Mouse (Mus musculus) neural tube, embryonic 14.5 days (tissue): ENCODE measurements around the gene Ube2s. TPM values are rescaled to one million over a fixed set of nuclear protein-coding genes. Genes with fewer than 3 reads are reported as not detected.
"Not testable (repeated sequence)": the region's sequence is repeated elsewhere in the genome, so short reads cannot be mapped to it uniquely, and the experiment has no call there.

Experiments
- ATAC-seq: fragments of 200-750 bp; cut with Nextera tagmentation; 2 replicates; pipeline ENCODE4 v1.8.0; 2017; ENCODE audit warnings: low read depth, mild to moderate bottlenecking, moderate TSS enrichment, moderate library complexity
- H3K27ac ChIP-seq: fragments of 300-500 bp; sonication (generic); 2 replicates; pipeline ENCODE4 v1.5.1; 2014; ENCODE audit warnings: low read depth, mild to moderate bottlenecking, control low read depth, low read length, moderate library complexity, mixed read lengths
- H3K27me3 ChIP-seq: fragments of 300-500 bp; sonication (generic); 2 replicates; pipeline ENCODE4 v1.6.1; 2014; ENCODE audit warnings: low read length; ENCODE audit not compliant: control insufficient read depth, insufficient read depth
- H3K36me3 ChIP-seq: fragments of 300-500 bp; sonication (generic); 2 replicates; pipeline ENCODE4 v1.6.1; 2014; ENCODE audit warnings: low read length, mixed read lengths; ENCODE audit not compliant: control insufficient read depth, insufficient read depth
- H3K4me1 ChIP-seq: fragments of 300-500 bp; sonication (generic); 2 replicates; pipeline ENCODE4 v1.6.1; 2014; ENCODE audit warnings: low read length; ENCODE audit not compliant: control insufficient read depth, insufficient read depth
- H3K4me2 ChIP-seq: fragments of 300-500 bp; sonication (generic); 2 replicates; pipeline ENCODE4 v1.6.1; 2014; ENCODE audit warnings: mild to moderate bottlenecking, low read depth, low read length, control low read depth
- H3K4me3 ChIP-seq: fragments of 300-500 bp; sonication (generic); 2 replicates; pipeline ENCODE4 v1.5.1; 2014; ENCODE audit warnings: low read depth, low read length, control low read depth, mixed read lengths
- H3K9ac ChIP-seq: fragments of 300-500 bp; sonication (generic); replicated peaks from 2 replicates; pipeline ENCODE4 v1.6.1; 2014; ENCODE audit warnings: low read depth, mild to moderate bottlenecking, control low read depth, low read length, mixed read lengths
- H3K9me3 ChIP-seq: fragments of 300-500 bp; sonication (generic); 2 replicates; pipeline ENCODE4 v1.6.1; 2016; ENCODE audit warnings: low read length; ENCODE audit not compliant: control insufficient read depth
- WGBS: fragments of 180-500 bp; shearing (Covaris S2); extraction: QIAGEN DNeasy Blood & Tissue Kit; methylation state at CpG from one replicate; pipeline ENCODE4 v1.1.7; 2014; 5-methylcytosine and 5-hydroxymethylcytosine counted together
- polyA plus RNA-seq: library from polyadenylated mRNA; unstranded; fragments of >200 nt; fragmentation: Nextera tagmentation; extraction: Ambion mirVana; gene quantifications from 2 replicates; pipeline ENCODE4 v1.2.1, GENCODE M21; 2014

The Ube2s gene
- polyA plus RNA-seq, 1 experiment from 2014 or later, result 263 TPM

DNA sequence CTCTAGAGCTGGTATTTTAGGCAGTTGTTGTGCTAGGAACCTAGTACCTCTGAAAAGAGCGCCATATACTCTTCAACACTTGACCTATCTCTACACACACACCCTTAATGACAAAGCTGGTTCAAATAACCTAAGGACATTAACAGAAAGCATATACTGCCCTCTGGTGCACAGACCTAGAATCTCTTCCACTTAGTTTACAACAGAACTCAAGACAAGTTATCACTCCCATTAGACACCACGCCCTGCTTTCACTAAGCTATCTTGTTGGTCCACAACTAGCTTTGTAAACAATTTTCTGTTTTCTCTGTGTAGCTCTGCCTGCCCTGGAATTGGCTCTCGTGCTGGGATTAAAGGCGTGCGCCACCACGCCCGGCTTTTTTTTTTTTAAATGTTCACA lies 5.7 kb downstream of the Ube2s start:
- no peak overlapping the region for H3K9ac ChIP-seq
- H3K9me3 ChIP-seq, result no peaks in the 10 kb centered on the region
- H3K4me3 ChIP-seq, result no peak overlapping the region
- peaks cover 8% of the 10 kb centered on the region for H3K4me1 ChIP-seq
- ATAC-seq, result no peak
- peaks cover 20% of the 10 kb centered on the region for H3K36me3 ChIP-seq
- H3K27ac ChIP-seq, result no peak overlapping the region
- no peaks in the 10 kb centered on the region for H3K27me3 ChIP-seq
- WGBS, result 92% methylated on average over 7 of the region's 7 CpGs
- no peak overlapping the region for H3K4me2 ChIP-seq

DNA sequence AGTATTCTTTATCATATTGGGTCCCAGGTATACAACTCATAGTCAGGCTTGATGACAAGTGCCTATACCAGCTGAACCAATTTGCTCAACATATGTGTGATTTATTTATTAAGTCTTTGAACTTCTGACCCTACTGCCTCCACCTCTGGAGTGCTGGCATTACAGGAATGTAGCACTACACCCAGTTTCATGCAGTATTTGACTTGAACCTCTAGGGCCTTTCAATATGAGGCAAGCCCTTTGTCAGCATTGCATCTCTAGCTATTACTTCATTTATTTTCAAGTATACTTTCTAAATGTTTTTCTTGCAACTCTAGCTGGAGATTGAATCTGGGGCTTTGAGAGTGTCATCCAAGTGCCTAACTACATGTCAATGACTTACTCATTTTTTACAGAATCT lies 10.1 kb downstream of the Ube2s start:
- H3K4me1 ChIP-seq, result no peaks in the 10 kb centered on the region
- H3K9me3 ChIP-seq, result no peaks in the 10 kb centered on the region
- no peaks in the 10 kb centered on the region for H3K27me3 ChIP-seq
- no peak for ATAC-seq
- H3K9ac ChIP-seq, result no peak overlapping the region
- peaks cover 13% of the 10 kb centered on the region; the same call in 1 of the 2 replicates for H3K36me3 ChIP-seq
- no peak overlapping the region for H3K27ac ChIP-seq
- H3K4me2 ChIP-seq, result no peak overlapping the region
- H3K4me3 ChIP-seq, result no peak overlapping the region

DNA sequence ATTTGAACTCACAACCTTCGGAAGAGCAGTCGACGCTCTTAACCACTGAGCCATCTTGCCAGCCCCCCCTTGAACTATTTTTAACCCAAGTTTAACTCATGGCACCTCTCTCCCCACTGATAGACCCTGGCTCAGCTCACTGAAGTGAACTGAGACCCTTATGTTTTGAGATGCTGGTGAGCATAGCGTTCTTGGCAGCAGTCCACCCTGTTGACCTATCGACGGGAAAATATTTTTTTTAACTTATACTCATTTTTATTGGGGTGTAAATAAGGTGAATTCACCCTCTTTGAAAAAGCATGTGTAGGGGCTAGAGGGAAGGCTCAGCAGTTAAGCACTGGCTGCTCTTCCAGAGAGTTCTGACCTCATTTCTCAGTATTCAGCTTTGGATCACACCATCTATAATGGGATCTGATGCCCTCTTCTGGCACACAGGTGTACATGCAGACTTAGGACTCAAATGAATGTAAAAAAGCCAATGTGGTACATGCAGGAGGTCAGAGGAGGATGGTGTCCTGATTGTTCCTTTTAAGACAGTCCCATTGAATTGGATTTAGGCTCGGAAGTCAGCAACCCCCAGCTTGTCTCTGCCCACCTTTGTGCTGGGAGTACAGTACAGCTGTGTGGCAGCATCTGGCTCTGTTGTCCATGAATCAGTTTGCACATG lies 16.5 kb downstream of the Ube2s start:
- no peak overlapping the region for H3K9ac ChIP-seq
- no peak overlapping the region for H3K4me3 ChIP-seq
- 78% methylated on average over 7 of the region's 7 CpGs for WGBS
- ATAC-seq, result peak; percentile 8; the same call in 1 of the 2 replicates
- H3K4me2 ChIP-seq, result no peak overlapping the region
- no peak overlapping the region for H3K27ac ChIP-seq
- H3K27me3 ChIP-seq, result no peaks in the 10 kb centered on the region
- no peaks in the 10 kb centered on the region for H3K9me3 ChIP-seq
- H3K4me1 ChIP-seq, result peaks cover 7% of the 10 kb centered on the region
- H3K36me3 ChIP-seq, result peaks cover 25% of the 10 kb centered on the region

DNA sequence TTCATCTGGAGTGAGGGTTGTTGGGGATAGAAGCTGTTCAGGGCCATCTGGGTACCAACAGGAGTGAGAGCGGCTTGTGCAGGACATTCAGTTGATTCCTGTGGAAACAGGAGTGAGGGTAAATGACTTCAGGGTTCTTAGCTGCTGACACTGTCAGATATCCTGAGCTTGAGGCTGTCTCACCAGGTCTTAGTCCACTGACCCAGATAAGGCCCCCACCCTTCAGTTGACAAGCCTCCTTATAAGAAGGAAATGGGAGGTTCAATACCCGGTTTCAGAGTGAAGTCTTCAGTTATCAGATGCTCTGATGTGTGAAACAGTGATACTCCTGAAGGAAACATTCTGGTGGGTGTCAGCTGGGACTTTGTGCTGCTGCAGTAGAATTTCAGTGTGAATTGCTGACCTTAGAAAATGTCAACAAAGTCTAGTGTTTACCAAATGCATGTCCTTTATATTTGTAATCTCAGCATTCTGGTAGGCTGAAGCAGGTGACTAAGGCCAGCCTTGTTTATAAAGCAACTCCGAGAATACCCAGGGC lies 17.7 kb downstream of the Ube2s start:
- no peaks in the 10 kb centered on the region for H3K27me3 ChIP-seq
- no peak overlapping the region for H3K27ac ChIP-seq
- ATAC-seq, result no peak
- no peak overlapping the region for H3K9ac ChIP-seq
- H3K9me3 ChIP-seq, result no peaks in the 10 kb centered on the region
- H3K4me3 ChIP-seq, result no peak overlapping the region
- H3K36me3 ChIP-seq, result peaks cover 25% of the 10 kb centered on the region
- H3K4me2 ChIP-seq, result no peak overlapping the region
- peaks cover 7% of the 10 kb centered on the region for H3K4me1 ChIP-seq
- WGBS, result 86% methylated on average over 3 of the region's 3 CpGs

DNA sequence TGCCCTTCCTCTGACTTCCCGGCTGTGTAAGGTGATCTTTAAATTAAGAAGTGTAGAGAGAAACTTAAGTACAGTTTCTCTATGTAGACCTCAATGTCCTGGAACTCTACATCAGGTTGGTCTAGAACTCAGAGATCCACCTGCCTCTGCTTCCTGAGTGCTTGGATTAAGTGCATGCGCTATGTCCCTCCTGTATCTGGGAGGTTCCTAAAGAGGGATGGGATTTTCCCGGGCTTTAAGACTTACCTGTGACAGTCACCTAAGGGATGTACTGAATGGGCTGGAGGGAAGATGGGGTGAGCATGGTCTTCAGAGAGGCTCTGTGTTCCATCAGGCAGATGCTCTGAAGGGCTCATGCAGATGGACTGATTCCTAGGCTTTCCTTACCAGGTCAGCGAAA lies 18.7 kb downstream of the Ube2s start:
- Histone ChIP-seq H3K27ac (no peak overlapping the region), H3K4me2 (peak overlapping the region; percentile 84), H3K9me3 (no peaks in the 10 kb centered on the region), H3K4me3 (peak overlapping the region; percentile 76), H3K4me1 (peaks cover 12% of the 10 kb centered on the region), H3K9ac (peak overlapping the region; percentile 89), H3K27me3 (no peaks in the 10 kb centered on the region), H3K36me3 (peaks cover 25% of the 10 kb centered on the region)
- ATAC-seq, result no peak
- 48% methylated on average over 4 of the region's 4 CpGs for WGBS

DNA sequence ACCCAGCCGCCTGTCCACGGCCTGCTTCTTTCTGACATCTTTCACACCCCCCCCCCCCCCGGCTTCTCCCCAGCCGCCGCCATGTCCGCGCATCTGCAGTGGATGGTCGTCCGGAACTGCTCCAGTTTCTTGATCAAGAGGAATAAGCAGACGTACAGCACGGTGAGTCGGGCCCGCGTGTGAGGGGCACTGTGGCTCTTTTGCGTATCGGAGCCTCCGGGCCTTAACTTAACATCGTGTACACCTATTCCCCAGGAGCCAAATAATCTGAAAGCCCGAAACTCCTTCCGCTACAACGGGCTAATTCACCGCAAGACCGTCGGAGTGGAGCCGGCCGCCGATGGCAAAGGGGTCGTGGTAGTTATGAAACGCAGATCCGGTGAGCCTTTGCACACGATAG lies 19.1 kb downstream of the Ube2s start:
- H3K4me2 ChIP-seq, result peak overlapping the region; percentile 84
- not testable (repeated sequence) for ATAC-seq, H3K9me3 ChIP-seq, H3K27me3 ChIP-seq
- peaks cover 12% of the 10 kb centered on the region for H3K4me1 ChIP-seq
- 1% methylated on average over 30 of the region's 31 CpGs for WGBS
- peak overlapping the region; percentile 89 for H3K9ac ChIP-seq
- peaks cover 25% of the 10 kb centered on the region for H3K36me3 ChIP-seq
- H3K4me3 ChIP-seq, result peak overlapping the region; percentile 76
- peak overlapping the region; percentile 87 for H3K27ac ChIP-seq

DNA sequence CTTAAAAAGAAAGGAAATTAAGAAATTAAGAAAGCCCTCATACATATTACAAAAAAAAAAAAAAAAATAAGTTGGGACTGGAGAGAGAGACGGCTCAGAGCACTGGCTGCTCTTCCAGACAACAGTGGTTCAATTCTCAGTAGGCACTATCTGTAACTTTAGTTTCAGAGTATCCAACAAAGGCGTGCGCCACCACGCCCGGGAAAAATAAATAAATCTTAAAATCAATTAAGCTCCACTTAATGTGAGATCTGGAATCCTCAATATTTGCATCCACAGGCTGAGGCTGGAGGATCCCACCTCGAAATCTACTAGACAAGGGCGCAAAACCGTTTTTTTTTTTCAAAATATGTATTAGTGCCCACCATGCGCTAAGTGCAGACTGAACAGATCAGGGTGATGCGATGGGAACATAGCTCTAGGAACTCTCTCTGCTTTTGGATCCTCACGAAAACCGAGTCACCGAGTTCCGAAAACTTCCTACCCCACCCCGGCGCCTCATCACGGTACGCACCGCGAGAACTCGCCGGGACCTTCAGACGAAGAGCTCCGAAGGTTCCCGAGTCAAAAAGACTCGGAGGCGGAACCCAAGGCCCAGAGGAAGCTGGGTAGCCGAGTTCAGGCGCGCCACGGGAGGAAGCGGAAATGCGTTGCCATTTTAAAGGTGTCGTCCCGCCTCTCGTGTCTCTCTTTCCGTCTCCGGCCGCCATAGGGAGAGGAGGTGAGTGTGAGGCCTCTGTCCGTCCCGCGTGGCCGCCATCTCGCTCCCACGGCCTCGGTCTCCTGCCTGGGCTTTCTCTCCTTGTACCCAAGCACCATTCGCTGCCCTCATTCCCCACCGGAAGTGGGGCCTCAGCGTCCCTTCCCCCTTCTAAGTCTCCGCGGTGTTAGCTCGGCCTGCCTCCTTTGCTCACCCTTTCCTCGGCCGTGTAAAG lies 19.8 kb downstream of the Ube2s start, which contains the start of gene Rpl28:
Gene Rpl28, plus strand, starts transcription at position 597 of the 935 bp plus-strand sequence.
- peak; percentile 88 for ATAC-seq
- H3K4me1 ChIP-seq, result peaks cover 12% of the 10 kb centered on the region
- H3K27ac ChIP-seq, result peak within 1 kb of the TSS; percentile 87
- no peaks in the 10 kb centered on the region for H3K9me3 ChIP-seq
- H3K27me3 ChIP-seq, result no peaks in the 10 kb centered on the region
- 1% methylated on average over 54 of the region's 54 CpGs for WGBS
- peak within 1 kb of the TSS; percentile 84 for H3K4me2 ChIP-seq
- peak within 1 kb of the TSS; percentile 76 for H3K4me3 ChIP-seq
- peaks cover 25% of the 10 kb centered on the region for H3K36me3 ChIP-seq
- peak within 1 kb of the TSS; percentile 89 for H3K9ac ChIP-seq

DNA sequence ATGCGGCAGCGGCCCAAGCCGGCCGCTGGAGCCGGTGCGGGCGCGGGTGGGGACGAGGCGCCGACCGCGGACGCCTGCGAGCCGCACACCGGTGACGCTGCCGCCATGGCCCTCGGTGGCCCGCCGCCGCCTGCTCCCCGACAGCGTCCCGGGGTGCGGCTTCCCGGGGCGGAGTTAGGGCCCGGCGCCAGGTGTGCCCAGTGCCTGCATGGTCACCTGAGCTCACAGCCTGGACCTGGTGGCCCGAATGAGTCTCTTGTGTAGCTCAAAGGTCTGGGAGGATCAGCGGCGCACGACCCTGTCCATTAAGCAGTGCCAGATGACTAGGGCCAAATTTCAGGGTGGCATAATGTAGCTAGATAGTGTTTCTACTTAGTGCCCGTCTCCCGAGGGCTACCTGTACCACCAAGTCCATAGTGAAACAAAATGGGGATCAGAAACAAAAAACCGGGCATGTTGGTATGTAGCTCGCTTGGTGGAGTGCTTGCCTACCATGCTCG lies 22.9 kb downstream of the Ube2s start, which contains the start of gene Tmem238:
Gene Tmem238, minus strand, starts transcription at position 221 of the 500 bp plus-strand sequence.
- ATAC-seq, result 0 out of 2 replicates have a peak, but pooled peaks have one; percentile 10
- Histone ChIP-seq H3K4me3 (peak within 1 kb of the TSS; percentile 54), H3K9me3 (no peaks in the 10 kb centered on the region), H3K4me1 (peaks cover 12% of the 10 kb centered on the region), H3K27ac (peak within 1 kb of the TSS; percentile 55), H3K4me2 (peak within 1 kb of the TSS; percentile 84), H3K9ac (peak within 1 kb of the TSS; percentile 80), H3K36me3 (peaks cover 3% of the 10 kb centered on the region; the same call in 1 of the 2 replicates), H3K27me3 (no peaks in the 10 kb centered on the region)
- WGBS, result 10% methylated on average over 40 of the region's 40 CpGs
